Mouse (Mus musculus): ENCODE data around the gene Tm4sf5.
"Not testable (repeated sequence)": the region's sequence is repeated elsewhere in the genome, so short reads cannot be mapped to it uniquely, and the experiment has no call there.

Tm4sf5 gene

DNA sequence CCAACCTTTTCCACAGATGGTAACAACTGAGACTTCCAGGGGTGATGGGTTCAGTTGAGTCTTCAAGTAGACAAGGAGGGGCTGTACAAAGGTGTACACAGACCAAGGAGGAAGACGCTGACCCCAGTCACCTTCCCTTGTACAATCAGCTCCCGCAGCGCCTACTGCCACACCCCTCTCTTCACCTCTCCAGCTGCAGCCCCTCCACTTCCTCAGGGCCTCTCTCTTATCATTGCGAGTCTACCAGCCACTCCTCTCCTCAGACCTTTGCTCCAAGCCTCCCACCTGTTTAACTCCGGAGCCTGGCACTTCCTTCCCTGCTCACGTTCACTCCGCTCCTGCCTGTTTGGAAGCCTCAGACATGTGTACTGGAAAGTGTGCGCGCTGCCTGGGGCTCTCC is at the start of gene Tm4sf5:
Gene Tm4sf5, plus strand, starts transcription at position 275 of the 400 bp plus-strand sequence.
- no peak for DNase-seq (ENCODE audit: extremely low spot score, low spot score)

DNA sequence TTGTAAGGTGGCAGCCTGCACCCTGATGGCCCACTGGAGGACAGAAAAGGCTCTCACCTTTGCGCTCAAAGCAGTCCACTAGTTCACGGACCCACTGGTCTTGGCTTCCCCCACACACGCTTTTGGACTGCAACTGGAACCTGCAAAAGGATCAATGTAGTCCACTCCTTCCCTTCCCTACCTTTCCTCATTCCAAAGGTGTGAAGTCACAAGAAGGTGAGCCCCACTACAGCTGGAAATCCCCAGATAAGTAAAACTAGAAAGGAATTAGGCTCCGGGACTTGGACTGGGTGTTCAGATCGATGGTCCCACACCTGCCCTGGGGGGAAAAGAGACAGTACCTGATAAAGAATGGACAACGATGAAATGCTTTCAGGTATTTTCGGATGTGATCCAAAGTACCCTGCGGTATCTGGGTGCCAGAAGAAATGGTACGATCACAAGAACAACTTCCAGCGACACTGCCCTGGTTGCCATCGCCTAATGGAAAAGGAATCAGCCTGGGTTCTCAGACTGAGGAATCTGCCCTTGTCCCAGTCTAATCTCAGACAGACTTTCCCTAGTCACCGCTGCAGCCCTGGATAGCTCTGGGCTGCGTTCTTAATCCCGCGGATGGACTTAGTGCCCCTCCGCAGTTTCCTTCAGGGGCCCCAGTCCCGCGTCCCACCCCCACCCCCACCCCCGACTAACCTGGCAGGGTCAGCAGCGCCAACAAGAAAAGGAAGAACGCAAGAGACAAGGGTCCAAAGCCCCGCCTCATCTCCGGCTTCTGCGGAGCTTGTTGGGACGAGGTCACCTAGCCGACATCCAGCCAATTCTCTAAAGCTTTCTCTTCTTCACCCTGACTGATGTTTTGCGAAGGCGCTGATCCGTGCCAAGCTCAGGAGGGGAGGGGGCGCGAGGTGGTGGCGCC is 46.1 kb upstream of the Tm4sf5 start, which contains the start of gene Zmynd15:
Gene Zmynd15, plus strand, starts transcription at position 746 of the 913 bp plus-strand sequence.
- peak; percentile 33 for DNase-seq (ENCODE audit: extremely low spot score, low spot score)

DNA sequence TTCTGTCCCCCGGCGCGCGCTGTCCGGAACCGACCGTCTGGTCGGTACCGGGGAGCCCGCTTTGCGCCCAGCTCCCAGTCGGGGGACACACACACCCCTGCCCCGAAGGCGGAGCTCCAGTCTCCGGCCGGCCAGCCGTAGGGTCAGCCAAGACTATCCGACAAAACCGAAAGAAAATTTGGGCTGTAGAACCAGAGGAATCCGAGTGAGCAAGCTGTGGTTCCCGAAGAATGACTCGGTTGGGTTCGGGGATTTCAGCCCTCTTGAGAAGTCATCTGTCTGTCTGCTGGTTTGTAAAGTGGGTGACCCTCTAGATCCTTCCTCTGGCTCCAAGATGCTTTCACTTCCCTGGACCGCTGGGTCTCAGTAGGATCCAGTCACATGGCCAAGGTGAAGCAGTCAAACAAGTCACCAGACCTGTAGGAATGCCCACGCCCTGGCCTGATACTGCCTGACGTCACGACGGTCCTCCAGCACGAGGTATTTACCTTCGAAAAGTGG is 45.4 kb upstream of the Tm4sf5 start, which contains the start of gene Cxcl16:
Gene Cxcl16, minus strand, starts transcription at position 384 of the 501 bp plus-strand sequence.
- DNase-seq (ENCODE audit: extremely low spot score, low spot score): peak; percentile 40

- no peak for DNase-seq (ENCODE audit: extremely low spot score, low spot score)
Measured at GRCm38 (mm10) chr11:70463970-70464369, 41.1 kb upstream of the Tm4sf5 start.

GRCm38 (mm10) chr11:70465211-70465610 is 39.8 kb upstream of the Tm4sf5 start:
- peak; percentile 27 for DNase-seq (ENCODE audit: extremely low spot score, low spot score)

GRCm38 (mm10) chr11:70465824-70466223 is 39.2 kb upstream of the Tm4sf5 start:
- DNase-seq (ENCODE audit: extremely low spot score, low spot score): peak; percentile 27

DNA sequence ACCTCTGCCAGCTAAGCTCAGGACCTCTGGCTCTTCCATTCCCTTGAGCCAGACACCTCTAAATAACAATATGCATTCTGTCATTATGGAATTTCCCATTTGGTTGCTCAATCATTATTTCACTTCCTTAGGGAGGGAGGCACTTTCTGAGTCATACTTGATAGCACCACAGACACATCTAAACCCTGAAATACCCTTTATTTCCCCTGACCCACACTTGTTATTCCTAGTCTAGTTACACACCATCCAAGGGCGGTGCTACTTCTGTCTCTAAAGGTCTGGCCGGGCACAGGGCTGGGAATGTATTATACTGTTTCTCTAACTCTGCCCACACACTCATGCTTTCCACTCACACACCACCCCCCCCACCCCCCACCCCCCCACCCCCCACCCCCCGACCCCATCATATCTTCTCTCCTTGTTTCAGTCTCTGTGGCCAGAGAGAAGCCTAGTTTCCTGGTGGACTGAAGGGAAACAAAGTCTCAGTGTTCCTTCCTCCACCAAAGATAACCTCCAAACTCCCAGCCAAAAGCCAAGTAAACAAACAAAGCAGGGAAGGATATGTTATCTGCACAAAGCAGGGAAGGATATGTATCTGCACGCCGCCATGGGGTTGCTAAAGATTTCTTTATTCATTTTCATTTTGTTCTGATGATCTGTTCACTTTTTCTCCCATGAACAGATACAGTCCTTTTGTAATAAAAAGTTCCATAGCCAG is 37.0 kb upstream of the Tm4sf5 start:
- no peak for DNase-seq (ENCODE audit: extremely low spot score, low spot score)

DNA sequence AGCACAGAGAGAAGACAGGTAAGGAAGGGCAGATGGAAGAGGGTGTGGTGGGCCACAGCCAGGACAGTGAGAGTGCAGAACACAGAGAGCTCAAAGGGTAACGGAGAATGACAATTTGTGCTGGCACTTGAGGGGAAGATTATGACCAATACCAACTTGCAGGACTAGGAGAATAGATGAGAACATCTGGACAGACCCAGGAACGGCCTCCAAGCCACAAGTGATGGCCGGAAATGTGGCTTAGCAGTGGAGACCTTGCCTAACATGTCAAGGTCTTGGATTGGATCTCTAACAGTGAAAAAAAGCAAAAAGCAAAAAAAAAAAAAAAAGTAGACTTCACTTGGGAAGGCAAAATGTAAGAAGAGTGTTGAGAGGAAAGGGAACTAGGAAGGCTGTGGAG is 35.3 kb upstream of the Tm4sf5 start:
- DNase-seq (ENCODE audit: extremely low spot score, low spot score): no peak

DNA sequence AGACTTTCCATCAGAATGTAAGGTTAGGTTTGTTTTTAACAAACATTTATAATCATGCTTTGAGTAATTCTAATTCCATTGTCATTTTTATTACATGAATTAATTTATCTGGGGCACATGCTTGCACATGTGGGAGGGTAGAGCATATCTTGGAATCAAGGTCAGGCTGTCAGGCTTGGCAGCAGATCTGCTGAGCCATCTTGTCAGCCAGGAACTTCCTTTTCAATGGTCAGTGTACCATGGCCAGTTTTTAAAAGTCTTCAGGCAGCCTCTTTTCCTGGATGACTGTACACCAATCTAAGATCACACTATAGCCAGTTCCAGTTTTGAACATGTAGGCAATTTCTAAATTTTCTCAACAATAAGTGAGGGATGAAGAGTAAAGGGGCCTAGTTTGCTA is 32.3 kb upstream of the Tm4sf5 start:
- DNase-seq (ENCODE audit: extremely low spot score, low spot score): no peak

DNA sequence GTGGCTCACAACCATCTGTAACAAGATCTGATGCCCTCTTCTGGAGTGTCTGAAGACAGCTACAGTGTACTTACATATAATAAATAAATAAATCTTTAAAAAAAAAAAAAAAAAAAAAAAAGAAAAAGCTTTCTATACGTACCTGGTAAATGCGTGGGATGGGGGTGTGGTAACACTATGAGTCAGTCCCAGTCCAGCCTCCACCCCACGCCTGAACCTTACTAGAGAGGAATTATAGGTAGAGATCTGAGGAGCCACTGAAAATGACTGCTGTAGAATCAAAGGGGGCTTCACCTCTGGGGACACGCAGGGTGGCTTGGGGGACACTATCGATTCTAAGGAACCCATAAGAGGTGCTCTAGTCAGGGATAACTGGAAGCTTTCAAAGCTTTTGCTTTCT is 31.8 kb upstream of the Tm4sf5 start:
- not testable (repeated sequence) for DNase-seq (ENCODE audit: extremely low spot score, low spot score)

DNA sequence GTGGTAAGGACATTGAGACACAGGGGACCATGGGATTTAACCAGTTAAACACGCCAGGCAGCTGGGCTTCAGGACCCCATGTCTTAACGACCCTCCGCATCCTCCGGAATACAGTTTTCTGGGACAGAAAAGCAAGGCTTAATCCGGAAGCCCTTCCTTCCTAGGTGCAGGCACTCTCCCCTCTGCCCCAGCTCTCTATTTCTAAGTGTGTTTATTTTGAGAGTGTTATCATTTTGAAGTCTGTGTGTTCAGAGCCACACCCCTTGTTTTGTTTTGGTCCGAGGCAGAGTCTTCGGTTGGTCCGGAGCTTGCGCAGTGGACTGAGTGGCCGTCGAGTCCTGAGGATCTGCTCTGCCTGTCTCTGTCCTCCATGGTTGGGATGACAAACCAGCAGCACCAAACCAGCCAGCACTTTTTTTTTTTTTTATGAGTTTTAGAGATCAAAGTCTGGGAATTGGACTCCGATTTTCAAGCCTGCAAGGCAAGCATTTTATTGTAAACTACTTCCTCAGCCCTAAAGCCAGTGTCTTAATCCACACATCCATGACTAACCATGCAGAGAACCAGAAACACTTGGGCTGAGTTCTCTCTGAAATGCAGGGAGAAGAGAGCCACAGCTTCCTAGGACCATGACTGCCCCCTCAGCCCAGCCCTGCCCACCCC is 30.0 kb upstream of the Tm4sf5 start:
- DNase-seq (ENCODE audit: extremely low spot score, low spot score): no peak

DNA sequence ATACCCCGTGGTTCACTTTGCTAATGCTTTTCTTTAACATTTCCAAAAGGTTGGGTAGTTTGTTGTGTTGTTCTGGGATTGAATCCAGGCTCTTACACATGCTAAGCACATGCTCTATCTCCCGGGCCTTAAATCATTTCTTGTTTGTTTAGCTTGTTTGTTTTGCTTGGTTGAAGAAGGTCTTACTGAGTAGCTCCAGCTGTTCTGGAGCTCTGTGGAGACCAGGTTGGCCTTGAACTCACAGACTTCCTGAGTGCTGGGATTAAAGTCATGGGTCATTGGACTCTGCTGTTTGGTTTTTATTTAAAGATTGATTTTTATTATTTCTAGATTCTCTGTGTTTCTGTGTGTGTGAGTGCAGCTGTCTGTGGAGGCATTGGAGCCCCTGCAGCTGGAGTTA is 19.5 kb upstream of the Tm4sf5 start:
- DNase-seq (ENCODE audit: extremely low spot score, low spot score): no peak

- DNase-seq (ENCODE audit: extremely low spot score, low spot score): no peak
Measured at GRCm38 (mm10) chr11:70487816-70488215, 17.2 kb upstream of the Tm4sf5 start.

GRCm38 (mm10) chr11:70489138-70489537 is 15.9 kb upstream of the Tm4sf5 start:
- DNase-seq (ENCODE audit: extremely low spot score, low spot score): no peak

- no peak for DNase-seq (ENCODE audit: extremely low spot score, low spot score)
Measured at GRCm38 (mm10) chr11:70489684-70490083, 15.4 kb upstream of the Tm4sf5 start.

- DNase-seq (ENCODE audit: extremely low spot score, low spot score): no peak
Measured at GRCm38 (mm10) chr11:70499566-70500475, 5.2 kb upstream of the Tm4sf5 start.

- DNase-seq (ENCODE audit: extremely low spot score, low spot score): no peak
Measured at GRCm38 (mm10) chr11:70500476-70500812, 4.6 kb upstream of the Tm4sf5 start.

GRCm38 (mm10) chr11:70502018-70502417 is 3.0 kb upstream of the Tm4sf5 start:
- DNase-seq (ENCODE audit: extremely low spot score, low spot score): no peak

GRCm38 (mm10) chr11:70506385-70506784 is 1.3 kb downstream of the Tm4sf5 start:
- peak; percentile 49 for DNase-seq (ENCODE audit: extremely low spot score, low spot score)

DNA sequence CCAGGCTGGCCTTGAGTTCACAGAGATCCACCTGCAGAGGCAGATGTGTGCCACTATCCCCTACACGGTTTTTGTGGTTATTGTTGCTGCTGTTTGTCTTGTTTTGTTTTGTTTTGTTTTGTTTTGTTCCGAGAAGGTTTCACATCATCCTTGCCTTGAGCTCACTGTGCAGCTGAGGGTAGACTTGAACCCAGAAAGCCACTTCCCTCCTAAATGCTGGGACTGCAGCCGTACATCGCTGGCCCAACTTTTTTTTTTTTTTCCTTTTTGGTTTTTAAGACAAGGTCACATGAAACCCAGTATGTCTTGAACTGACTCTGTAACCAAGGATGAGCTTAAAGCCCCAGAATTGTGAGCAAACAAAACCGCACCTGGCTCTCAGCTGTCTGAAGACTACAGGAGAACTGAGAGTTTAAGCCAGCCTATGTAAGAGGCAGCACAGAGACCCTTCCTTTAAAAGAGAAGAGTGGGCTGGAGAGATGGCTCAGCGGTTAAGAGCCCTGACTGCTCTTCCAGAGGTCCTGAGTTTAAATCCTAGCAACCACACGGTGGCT is 2.0 kb downstream of the Tm4sf5 start:
- DNase-seq (ENCODE audit: extremely low spot score, low spot score): no peak
